Mouse (Mus musculus) myocyte (in vitro differentiated cells): ENCODE results near the gene Cyb5b. TPM values are rescaled to one million over a fixed set of nuclear protein-coding genes. Genes with fewer than 3 reads are reported as not detected.

Source experiments
- H3K27me3 ChIP-seq: one replicate; pipeline ENCODE4 v1.6.1; 2011; ENCODE audit not compliant: control insufficient read depth, insufficient read depth, insufficient read length
- H3K36me3 ChIP-seq: one replicate; pipeline ENCODE4 v1.6.1; 2011; ENCODE audit not compliant: control insufficient read depth, insufficient read depth
- H3K4me2 ChIP-seq: one replicate; pipeline ENCODE4 v1.6.1; 2011; ENCODE audit warnings: low read depth, control low read depth
- H3K4me3 ChIP-seq: one replicate; pipeline ENCODE4 v1.5.1; 2011; ENCODE audit warnings: mild to moderate bottlenecking, control low read depth, moderate library complexity
- H3K79me2 ChIP-seq: one replicate; pipeline ENCODE4 v1.6.1; 2011; ENCODE audit not compliant: control insufficient read depth, insufficient read depth
- H3ac ChIP-seq: one replicate; pipeline ENCODE4 v1.6.1; 2011; ENCODE audit not compliant: control insufficient read depth, insufficient read length
- CEBPB ChIP-seq: IDR thresholded peaks from 2 replicates; pipeline ENCODE4 v1.6.1; 2011; ENCODE audit warnings: mild to moderate bottlenecking, moderate library complexity; ENCODE audit not compliant: poor library complexity, insufficient read depth, severe bottlenecking
- E2F4 ChIP-seq: IDR thresholded peaks from one replicate; pipeline ENCODE4 v1.6.1; 2011; ENCODE audit warnings: mild to moderate bottlenecking, control low read depth, moderate library complexity; ENCODE audit not compliant: insufficient read depth
- MAX ChIP-seq: IDR thresholded peaks from one replicate; pipeline ENCODE4 v1.6.1; 2011; ENCODE audit warnings: low read depth, mild to moderate bottlenecking, control low read depth
- MYOD1 ChIP-seq, 3 experiments: IDR thresholded peaks; one replicate each; pipeline ENCODE4 v1.6.1; 2011; ENCODE audit warnings: control low read depth in 2 of 3, low read depth in 2 of 3, mild to moderate bottlenecking in 2 of 3, moderate library complexity in 1 of 3; ENCODE audit not compliant: insufficient read length in 2 of 3, control insufficient read depth in 1 of 3
- MYOG ChIP-seq, 3 experiments: IDR thresholded peaks; one replicate each; pipeline ENCODE4 v1.6.1; 2011; ENCODE audit warnings: control low read depth in 2 of 3, low read depth in 2 of 3, mild to moderate bottlenecking in 2 of 3; ENCODE audit not compliant: insufficient read length in 2 of 3, control insufficient read depth in 1 of 3, insufficient read depth in 1 of 3
- POLR2A ChIP-seq: IDR thresholded peaks from one replicate; pipeline ENCODE4 v1.6.1; 2011; ENCODE audit warnings: low read depth, mild to moderate bottlenecking, control low read depth, moderate library complexity; ENCODE audit not compliant: insufficient read length
- POLR2AphosphoS2 ChIP-seq: IDR thresholded peaks from one replicate; pipeline ENCODE4 v1.6.1; 2011; ENCODE audit warnings: low read depth, control low read depth; ENCODE audit not compliant: insufficient read length
- REST ChIP-seq: IDR thresholded peaks from one replicate; pipeline ENCODE4 v1.6.1; 2011; ENCODE audit warnings: mild to moderate bottlenecking, control low read depth, moderate library complexity; ENCODE audit not compliant: insufficient read depth, insufficient read length
- SRF ChIP-seq: IDR thresholded peaks from one replicate; pipeline ENCODE4 v1.6.1; 2011; ENCODE audit warnings: low read depth; ENCODE audit not compliant: control insufficient read depth, insufficient read length
- TCF12 ChIP-seq: IDR thresholded peaks from one replicate; pipeline ENCODE4 v1.6.1; 2011; ENCODE audit warnings: mild to moderate bottlenecking, control low read depth; ENCODE audit not compliant: poor library complexity, insufficient read depth, severe bottlenecking
- TCF3 ChIP-seq: IDR thresholded peaks from one replicate; pipeline ENCODE4 v1.6.1; 2011; ENCODE audit warnings: low read depth, control low read depth; ENCODE audit not compliant: insufficient read length
- USF1 ChIP-seq: IDR thresholded peaks from one replicate; pipeline ENCODE4 v1.6.1; 2011; ENCODE audit warnings: low read depth, mild to moderate bottlenecking, control low read depth, moderate library complexity
- polyA plus RNA-seq: library from polyadenylated mRNA; unstranded; fragments of >200 nt; fragmentation: generic; extraction: Trizol; gene quantifications from one replicate; pipeline ENCODE4 v1.2.1, GENCODE M21; 2012; ENCODE audit warnings: missing spikeins

Gene Cyb5b
- polyA plus RNA-seq, 1 experiment, result 48.3 TPM

DNA sequence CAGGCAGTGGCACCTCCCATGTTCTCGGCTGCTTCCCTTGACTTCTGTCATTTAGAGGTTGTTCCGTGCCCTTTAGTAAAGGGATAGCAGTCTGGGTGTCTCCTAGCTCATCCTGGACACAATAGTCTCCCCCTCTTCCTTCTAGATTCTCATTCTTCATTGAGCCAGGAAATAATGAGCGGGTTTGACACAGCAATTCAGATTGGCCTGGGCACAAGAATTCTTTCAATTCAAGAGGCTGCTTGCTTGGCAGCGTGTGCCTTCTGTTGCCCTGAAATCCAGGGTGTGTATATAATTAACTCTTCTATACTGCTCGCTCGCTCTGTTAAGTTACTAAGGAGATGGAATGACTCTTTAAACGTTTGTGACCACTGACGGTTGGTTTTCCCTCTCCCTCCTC, 21.7 kb downstream of the Cyb5b start:
- Histone ChIP-seq H3K4me2 (no peak overlapping the region), H3K36me3 (peaks cover 66% of the 10 kb centered on the region)
- TF ChIP-seq TCF12 (no peak), SRF (no peak), POLR2A (no peak), CEBPB (no peak), TCF3 (no peak), E2F4 (no peak), MAX (no peak), POLR2AphosphoS2 (no peak), REST (no peak), MYOG (IDR thresholded peaks at IDR 0.05; ENCODE audit: control insufficient read depth in 1 of 3, insufficient read depth in 1 of 3, insufficient read length in 2 of 3, low read depth in 2 of 3) (no peak), MYOD1 (IDR thresholded peaks at IDR 0.05; ENCODE audit: control insufficient read depth in 1 of 3, insufficient read length in 2 of 3, low read depth in 2 of 3) (no peak), USF1 (no peak)

DNA sequence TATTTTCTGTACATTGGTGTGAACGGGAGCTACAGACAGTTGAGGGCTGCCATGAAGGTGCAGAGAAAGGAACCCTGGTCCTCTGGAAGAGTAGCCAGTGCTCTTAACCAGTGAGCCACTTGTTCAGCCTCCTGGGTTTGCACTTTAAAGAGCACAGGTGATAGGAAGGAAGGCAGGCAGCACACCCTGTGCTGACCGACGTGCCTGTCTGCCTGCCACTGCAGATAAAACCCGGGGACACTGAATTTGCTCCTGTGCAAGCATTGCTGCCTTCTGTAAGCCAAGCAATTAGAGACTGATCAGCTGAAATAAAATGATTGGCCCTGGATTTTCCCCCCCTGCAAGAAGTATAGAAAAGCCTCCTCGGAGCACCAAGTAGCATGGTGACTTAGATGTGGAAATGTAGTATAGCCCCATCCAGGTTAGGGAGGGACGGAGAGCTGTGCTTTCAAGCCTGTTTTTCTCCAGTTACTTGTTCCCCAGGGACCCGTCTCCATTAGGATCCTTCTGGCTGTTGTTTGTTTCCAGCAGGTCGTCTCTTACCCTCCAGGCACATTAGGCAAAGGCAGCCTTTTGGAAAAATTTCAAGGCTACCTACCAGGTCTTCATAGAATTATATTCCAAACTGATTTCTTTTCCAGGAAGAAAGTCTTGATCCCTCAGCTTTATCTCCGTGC, 22.7 kb downstream of the Cyb5b start:
- Histone ChIP-seq H3K79me2 (peaks cover 9% of the 10 kb centered on the region), H3K27me3 (no peaks in the 10 kb centered on the region), H3ac (no peak overlapping the region), H3K4me3 (no peak overlapping the region), H3K4me2 (no peak overlapping the region), H3K36me3 (peaks cover 75% of the 10 kb centered on the region)
- TF ChIP-seq MYOD1 (IDR thresholded peaks at IDR 0.05; ENCODE audit: control insufficient read depth in 1 of 3, insufficient read length in 2 of 3, low read depth in 2 of 3) (no peak), CEBPB (no peak), TCF3 (no peak), POLR2AphosphoS2 (no peak), REST (no peak), SRF (no peak), USF1 (no peak), MYOG (IDR thresholded peaks at IDR 0.05; ENCODE audit: control insufficient read depth in 1 of 3, insufficient read depth in 1 of 3, insufficient read length in 2 of 3, low read depth in 2 of 3) (no peak), POLR2A (no peak), TCF12 (no peak), E2F4 (no peak), MAX (no peak)

More for the DNA sequence above, 21.7 kb downstream of the Cyb5b start:
- H3K79me2 ChIP-seq, result peaks cover 17% of the 10 kb centered on the region
- no peak overlapping the region for H3ac ChIP-seq
- H3K4me3 ChIP-seq, result no peak overlapping the region
- H3K27me3 ChIP-seq, result no peaks in the 10 kb centered on the region

DNA sequence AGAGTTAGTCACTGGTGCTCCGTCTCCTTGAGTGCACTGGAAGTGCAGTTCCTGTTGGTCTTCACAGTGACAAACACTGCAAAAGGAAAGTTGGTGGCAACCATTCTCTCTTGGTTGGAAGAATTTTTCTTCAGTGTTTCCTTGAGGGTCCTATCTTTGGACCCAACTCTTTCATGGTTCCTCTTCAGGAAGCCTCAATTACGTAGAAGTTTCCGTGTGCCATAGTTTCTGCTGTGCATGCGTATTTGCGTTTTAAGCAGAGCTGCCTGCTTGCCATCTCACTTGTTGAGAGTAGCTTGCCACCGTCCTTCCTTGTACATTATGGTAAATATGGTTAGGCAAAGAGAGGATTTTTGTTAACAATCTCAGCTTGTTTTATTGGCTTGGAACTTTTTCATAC, 30.7 kb downstream of the Cyb5b start:
- Histone ChIP-seq H3ac (no peak overlapping the region), H3K79me2 (no peaks in the 10 kb centered on the region), H3K4me2 (no peak overlapping the region), H3K27me3 (no peaks in the 10 kb centered on the region), H3K36me3 (peaks cover 86% of the 10 kb centered on the region), H3K4me3 (no peak overlapping the region)
- TF ChIP-seq TCF3 (no peak), CEBPB (no peak)

DNA sequence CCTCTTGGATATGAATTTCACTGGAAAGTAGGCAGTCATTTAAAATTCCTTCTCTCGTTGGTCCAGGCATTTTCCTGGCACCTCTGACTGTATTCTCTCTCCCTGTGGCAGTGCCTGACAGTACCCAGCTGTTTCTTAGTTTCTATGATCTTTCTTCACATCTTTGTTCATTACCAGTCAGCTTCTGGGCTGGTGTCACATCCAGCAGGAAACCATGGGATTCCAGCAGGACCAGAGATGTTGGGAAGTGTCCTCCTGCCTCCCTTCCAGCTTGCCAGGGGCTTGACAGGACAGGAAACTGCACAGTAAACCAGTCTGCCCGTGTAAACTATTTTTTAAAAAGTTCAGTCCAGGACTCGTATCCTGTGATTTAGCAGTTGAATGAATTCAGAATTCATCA, 34.6 kb downstream of the Cyb5b start:
- no peaks in the 10 kb centered on the region for H3K79me2 ChIP-seq

More for the DNA sequence above, 34.6 kb downstream of the Cyb5b start:
- Histone ChIP-seq H3K4me3 (no peak overlapping the region), H3K36me3 (peaks cover 64% of the 10 kb centered on the region), H3K27me3 (no peaks in the 10 kb centered on the region), H3K4me2 (no peak overlapping the region), H3ac (no peak overlapping the region)
- no peak for TF ChIP-seq TCF3
- no peak for TF ChIP-seq MYOD1 (IDR thresholded peaks at IDR 0.05; ENCODE audit: control insufficient read depth in 1 of 3, insufficient read length in 2 of 3, low read depth in 2 of 3)
- no peak for TF ChIP-seq MAX
- no peak for TF ChIP-seq POLR2AphosphoS2
- TF ChIP-seq REST, result no peak
- no peak for TF ChIP-seq MYOG (IDR thresholded peaks at IDR 0.05; ENCODE audit: control insufficient read depth in 1 of 3, insufficient read depth in 1 of 3, insufficient read length in 2 of 3, low read depth in 2 of 3)
- TF ChIP-seq POLR2A, result no peak
- TF ChIP-seq CEBPB, result no peak
- TF ChIP-seq SRF, result no peak
- TF ChIP-seq USF1, result no peak
- no peak for TF ChIP-seq E2F4
- TF ChIP-seq TCF12, result no peak
